Mouse (Mus musculus): ENCODE measurements around the gene Cope.

Cope gene

GRCm38 (mm10) chr8:70351035-70351999 lies 49.0 kb downstream of the Cope start:
- DNase-seq (ENCODE audit: low read depth): peak; percentile 26

GRCm38 (mm10) chr8:70352000-70352384 lies 49.7 kb downstream of the Cope start:
- no peak for DNase-seq (ENCODE audit: low read depth)

- DNase-seq (ENCODE audit: low read depth): no peak
These were observed 50.4 kb downstream of the Cope start for GRCm38 (mm10) chr8:70352657-70353151.

- peak; percentile 100 for DNase-seq (ENCODE audit: low read depth)
These were observed 51.0 kb downstream of the Cope start, which contains the start of gene Upf1 for GRCm38 (mm10) chr8:70353194-70353817. Gene Upf1 (minus strand): TSS chr8:70353278.

GRCm38 (mm10) chr8:70354004-70354403 lies 51.7 kb downstream of the Cope start:
- no peak for DNase-seq (ENCODE audit: low read depth)

- DNase-seq (ENCODE audit: low read depth): no peak
These were observed 53.8 kb downstream of the Cope start for GRCm38 (mm10) chr8:70356111-70356510.

- DNase-seq (ENCODE audit: low read depth): no peak
These were observed 57.1 kb downstream of the Cope start for GRCm38 (mm10) chr8:70359411-70359810.

- DNase-seq (ENCODE audit: low read depth): peak; percentile 55
These were observed 58.5 kb downstream of the Cope start for GRCm38 (mm10) chr8:70360769-70361168.

- no peak for DNase-seq (ENCODE audit: low read depth)
These were observed 59.2 kb downstream of the Cope start for GRCm38 (mm10) chr8:70361484-70362032.

All from naive thymus-derived CD4-positive, alpha-beta T cell, adult 2 months (primary cell).